ENCODE assay signal across 13 mouse cellular contexts in the genomic region with DNA sequence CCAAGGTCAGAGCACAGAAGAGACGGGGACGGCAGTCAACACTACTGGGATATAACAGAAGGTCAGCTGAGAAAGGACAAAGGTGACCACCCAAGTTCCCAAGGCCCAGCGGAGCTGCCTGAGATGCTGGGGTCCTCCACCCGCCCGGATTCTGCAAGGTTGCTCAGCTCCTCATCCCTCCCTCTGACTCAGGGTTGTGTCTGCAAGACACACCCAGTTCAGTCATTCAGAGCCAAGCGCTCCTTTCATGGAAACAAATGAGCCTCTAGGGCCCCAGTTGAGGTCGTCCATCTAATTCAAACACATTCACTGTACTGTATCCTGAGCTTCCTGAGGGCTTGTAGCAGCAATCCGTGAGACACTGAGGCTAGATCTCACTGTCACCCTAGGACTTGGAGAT. TPM values are rescaled to one million over a fixed set of nuclear protein-coding genes. Genes with fewer than 3 reads are reported as not detected.
DNase-seq lines count a peak whose midpoint lies in the region; ATAC-seq and TF ChIP-seq lines count a peak whose summit lies in the region.
"Had no signal": no experiment of that assay in that cellular context is flagged by ENCODE, and none has a peak within 500 bp of the region (broad histone marks: within the 10 kb centered on the region; RNA-seq: fewer than 3 reads in every experiment).

No protein-coding gene starts in this region.

- no peak for DNase-seq in liver, embryonic 11.5 days (ENCODE audit: low spot score)
- no peak for DNase-seq in liver
- peak; percentile 66 for DNase-seq in NIH3T3 (ENCODE audit: low read depth)
- no peak for DNase-seq in cerebellum, adult 2 months
- DNase-seq in heart, adult 9 months (ENCODE audit: low spot score in 2 of 2): no peak
- DNase-seq: cerebellum, adult 8-10 months; kidney, adult 2 months; lung, postnatal 14 days had no signal

- H3K36me3 ChIP-seq in liver, embryonic 11.5 days (ENCODE audit: control insufficient read depth, insufficient read depth, low read length): no peaks in the 10 kb centered on the region
- H3K36me3 ChIP-seq in stomach, embryonic 16.5 days (ENCODE audit: control insufficient read depth, insufficient read depth, low read length): no peaks in the 10 kb centered on the region
- H3K36me3 ChIP-seq: G1E; midbrain, embryonic 12.5 days had no signal

- no peaks in the 10 kb centered on the region for H3K9me3 ChIP-seq in liver, embryonic 11.5 days (ENCODE audit: control insufficient read depth, low read length)
- no peaks in the 10 kb centered on the region; the same call in 1 of the 2 replicates for H3K9me3 ChIP-seq in stomach, embryonic 16.5 days (replicated peaks; ENCODE audit: control insufficient read depth, low read length)

- H3K4me1 ChIP-seq in liver, embryonic 11.5 days (replicated peaks; ENCODE audit: control insufficient read depth, insufficient read depth, low read length): peaks cover 28% of the 10 kb centered on the region
- H3K4me1 ChIP-seq in embryonic fibroblast, embryonic 13.5 days (ENCODE audit: control insufficient read depth, insufficient read depth, low read length): peaks cover 10% of the 10 kb centered on the region
- H3K4me1 ChIP-seq in stomach, embryonic 16.5 days (ENCODE audit: control insufficient read depth, insufficient read depth, low read length): peaks cover 29% of the 10 kb centered on the region
- H3K4me1 ChIP-seq in cerebellum, adult 2 months (ENCODE audit: control insufficient read depth, insufficient read depth, low read length): no peaks in the 10 kb centered on the region

- no peak overlapping the region for H3K4me3 ChIP-seq in liver, embryonic 11.5 days (ENCODE audit: low read depth, low read length)
- H3K4me3 ChIP-seq in embryonic fibroblast, embryonic 13.5 days (ENCODE audit: insufficient read depth, low read length): no peak overlapping the region
- H3K4me3 ChIP-seq in stomach, embryonic 16.5 days (replicated peaks; ENCODE audit: low read length): no peak overlapping the region
- no peak overlapping the region for H3K4me3 ChIP-seq in cerebellum, adult 2 months (replicated peaks; ENCODE audit: insufficient read depth, low read depth, low read length)

- H3K27ac ChIP-seq in liver, embryonic 11.5 days (ENCODE audit: low read depth, low read length): peak overlapping the region; percentile 74
- H3K27ac ChIP-seq in embryonic fibroblast, embryonic 13.5 days (ENCODE audit: insufficient read depth, low read length): peak overlapping the region; percentile 71; the same call in 1 of the 2 replicates
- peak overlapping the region; percentile 78; the same call in 1 of the 2 replicates for H3K27ac ChIP-seq in stomach, embryonic 16.5 days (ENCODE audit: low read length)
- no peak overlapping the region for H3K27ac ChIP-seq in cerebellum, adult 2 months (ENCODE audit: insufficient read depth, low read length)
- H3K27ac ChIP-seq: midbrain, embryonic 12.5 days had no signal

- peak overlapping the region; percentile 75 for H3K4me2 ChIP-seq in liver, embryonic 11.5 days
- 0 out of 2 replicates have a peak overlapping the region, but pooled peaks have one; percentile 68 for H3K4me2 ChIP-seq in stomach, embryonic 16.5 days (ENCODE audit: low read depth, low read length)

- 66% methylated on average over 8 of the region's 8 CpGs for WGBS in liver, embryonic 11.5 days
- WGBS in stomach, embryonic 16.5 days: 54% methylated on average over 8 of the region's 8 CpGs
- 88% methylated on average over 8 of the region's 8 CpGs for WGBS in cerebellum, adult 2 months

- H3K27me3 ChIP-seq in liver, embryonic 11.5 days (replicated peaks; ENCODE audit: control insufficient read depth, insufficient read depth, low read length): no peaks in the 10 kb centered on the region
- no peaks in the 10 kb centered on the region for H3K27me3 ChIP-seq in stomach, embryonic 16.5 days (ENCODE audit: control insufficient read depth, insufficient read depth, low read length)
- H3K27me3 ChIP-seq in cerebellum, adult 2 months (ENCODE audit: control insufficient read depth, insufficient read depth, low read length): no peaks in the 10 kb centered on the region; the same call in 1 of the 2 replicates

- no peak overlapping the region for H3K9ac ChIP-seq in liver, embryonic 11.5 days (ENCODE audit: low read depth, low read length)
- H3K9ac ChIP-seq in stomach, embryonic 16.5 days (ENCODE audit: low read length): no peak overlapping the region

- ATAC-seq in liver, embryonic 11.5 days (replicated peaks; ENCODE audit: low FRiP score): no peak
- peak; percentile 34; the same call in 1 of the 2 replicates for ATAC-seq in stomach, embryonic 16.5 days (ENCODE audit: insufficient read depth, low FRiP score)
- ATAC-seq: forebrain, embryonic 14.5 days had no signal

- TF ChIP-seq POLR2A in embryonic fibroblast, embryonic 13.5 days (IDR thresholded peaks at IDR 0.05; ENCODE audit: low read depth, low read length): no peak
- no peak for TF ChIP-seq POLR2A in cerebellum, adult 2 months (IDR thresholded peaks at IDR 0.05; ENCODE audit: borderline replicate concordance, insufficient read depth, low read length)

- TF ChIP-seq CTCF in embryonic fibroblast, embryonic 13.5 days (IDR thresholded peaks at IDR 0.05; ENCODE audit: borderline replicate concordance, insufficient read depth, low read length): no peak
- no peak for TF ChIP-seq CTCF in cerebellum, adult 2 months (IDR thresholded peaks at IDR 0.05; ENCODE audit: borderline replicate concordance, insufficient read depth, low read depth, low read length)

RNA-seq across cellular contexts. Expression of gene Tgm2, which starts 8.4 kb away (rescaled TPM):
- polyA plus RNA-seq in liver, embryonic 11.5 days (2014; fragmentation: Nextera tagmentation; extraction: Ambion mirVana): 49.5 and 49.7 TPM in 2 replicates
- 15.8 and 33.1 TPM in 2 replicates for polyA plus RNA-seq in embryonic fibroblast, embryonic 13.5 days (2011; ENCODE audit: insufficient read length, low read depth, missing spikeins)
- 123 and 133 TPM in 2 replicates for polyA plus RNA-seq in stomach, embryonic 16.5 days (2015; fragmentation: Nextera tagmentation; extraction: Ambion mirVana)
- 7.8 TPM in 2 replicates for polyA plus RNA-seq in cerebellum, adult 2 months (2012; rRNA removed)
